Mouse (Mus musculus): ENCODE measurements around the gene Trpt1.

The Trpt1 gene

DNA sequence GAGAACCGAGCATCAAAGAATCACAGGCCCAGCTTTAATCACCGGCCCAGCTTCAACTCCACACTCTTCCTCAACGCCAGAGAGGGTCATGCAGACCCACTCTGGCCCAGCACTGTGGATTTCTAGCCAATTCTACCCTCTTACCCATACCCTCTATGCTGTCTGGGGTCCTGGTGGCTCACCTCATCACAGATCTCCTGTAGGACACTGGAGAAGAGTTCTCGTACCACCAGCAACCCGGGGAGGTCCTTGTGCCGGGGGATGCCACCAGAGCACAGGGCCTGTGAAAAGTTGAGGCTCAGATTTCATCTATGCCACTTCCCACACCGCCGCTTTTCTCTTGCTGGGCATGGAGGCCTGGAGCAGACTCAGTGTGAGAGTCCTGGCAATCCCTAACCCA is 1.4 kb upstream of the Trpt1 start:
- DNase-seq = no peak

DNA sequence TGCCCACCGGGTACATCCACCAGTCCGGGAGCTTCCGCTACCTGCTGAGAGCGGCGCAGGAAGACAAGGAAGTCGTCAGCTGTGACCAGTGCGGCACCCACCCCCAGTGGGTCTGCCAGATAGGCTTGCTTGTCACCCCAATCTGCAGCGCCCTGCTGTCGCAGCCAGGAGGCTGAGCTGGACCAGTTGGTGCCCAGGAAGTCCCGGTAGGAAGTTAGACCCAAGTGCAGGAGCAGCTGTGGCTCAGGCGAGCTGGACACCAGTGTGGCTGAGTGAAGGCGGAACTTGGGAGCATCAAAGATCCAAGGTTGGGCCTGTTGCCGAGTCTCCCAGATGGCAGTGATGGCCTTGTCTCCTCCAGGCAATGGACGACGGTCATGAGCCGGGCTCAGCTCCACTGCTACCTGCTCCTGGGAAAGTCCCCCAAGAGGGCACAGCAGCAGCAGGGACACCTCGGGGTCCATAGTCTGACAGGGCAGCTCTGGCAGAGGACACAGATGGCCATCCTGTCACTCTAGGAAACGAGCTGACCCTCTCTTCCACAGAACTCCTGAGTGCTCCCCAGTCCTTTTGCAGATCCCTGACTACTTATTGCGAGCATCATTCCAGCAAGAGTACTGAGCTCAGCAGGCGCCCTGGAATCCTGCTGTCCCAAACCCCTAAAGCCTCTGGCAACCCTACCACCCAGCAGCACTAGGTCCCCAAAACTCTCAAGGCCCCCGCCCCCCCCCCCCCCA is 508 bp upstream of the Trpt1 start:
- peak; percentile 59 to 60 for DNase-seq

DNA sequence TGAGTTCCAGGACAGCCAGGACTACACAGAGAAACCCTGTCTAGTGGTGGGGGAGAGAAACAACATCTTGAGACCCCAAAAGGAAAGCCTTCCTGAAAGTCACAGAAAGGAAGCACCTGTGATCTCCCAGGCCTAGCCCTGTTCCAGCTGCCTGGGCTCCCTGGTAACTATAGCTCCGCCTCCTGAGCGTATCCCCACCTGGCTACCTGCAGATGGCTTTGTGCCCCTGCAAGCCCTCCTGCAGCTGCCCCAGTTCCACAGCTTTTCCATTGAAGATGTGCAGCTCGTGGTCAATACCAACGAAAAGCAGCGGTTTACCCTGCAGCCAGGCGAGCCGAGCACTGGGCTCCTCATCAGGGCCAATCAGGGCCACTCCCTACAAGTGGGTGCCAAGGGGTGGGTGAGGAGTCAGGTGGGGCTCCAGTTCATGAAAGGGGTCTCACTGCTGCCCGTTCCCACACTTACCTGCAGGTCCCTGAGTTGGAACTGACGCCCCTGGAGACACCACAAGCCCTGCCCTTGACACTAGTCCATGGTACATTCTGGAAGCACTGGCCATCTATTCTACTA is 1.9 kb downstream of the Trpt1 start:
- no peak for DNase-seq

DNA sequence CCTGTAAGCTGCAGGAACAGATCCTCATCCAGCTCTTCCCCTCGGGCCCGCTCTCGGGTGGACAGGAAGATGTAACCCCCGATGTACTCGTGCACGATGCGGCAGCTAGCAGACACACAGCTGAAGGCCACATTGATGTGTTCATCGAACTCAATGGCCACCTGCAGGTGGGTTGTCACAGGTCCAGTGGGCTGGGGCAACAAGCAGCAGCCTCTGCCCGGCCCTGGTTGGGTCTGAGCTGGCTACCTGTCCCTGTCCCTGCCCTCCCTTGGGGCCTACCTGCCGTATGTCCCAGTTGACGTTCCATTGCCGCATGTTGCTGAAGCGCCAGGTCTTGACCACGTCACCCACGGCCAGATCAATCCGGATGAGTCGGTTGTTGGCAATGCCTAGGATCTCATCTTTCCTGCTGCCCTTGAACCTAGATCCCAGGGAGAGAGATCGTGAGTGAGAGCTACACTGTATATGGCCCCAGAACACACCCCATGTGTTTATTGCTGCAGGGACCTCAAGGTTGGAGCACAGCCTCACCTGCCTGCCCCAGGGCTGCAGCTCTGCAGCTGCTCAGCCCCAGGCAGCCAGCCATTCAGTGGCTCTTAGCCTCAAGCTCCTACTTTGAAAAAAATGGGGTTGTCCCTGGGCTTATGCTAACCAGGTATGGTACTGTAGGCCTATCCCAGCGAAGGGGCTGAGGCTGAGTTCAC is 3.6 kb downstream of the Trpt1 start:
- no peak for DNase-seq

DNA sequence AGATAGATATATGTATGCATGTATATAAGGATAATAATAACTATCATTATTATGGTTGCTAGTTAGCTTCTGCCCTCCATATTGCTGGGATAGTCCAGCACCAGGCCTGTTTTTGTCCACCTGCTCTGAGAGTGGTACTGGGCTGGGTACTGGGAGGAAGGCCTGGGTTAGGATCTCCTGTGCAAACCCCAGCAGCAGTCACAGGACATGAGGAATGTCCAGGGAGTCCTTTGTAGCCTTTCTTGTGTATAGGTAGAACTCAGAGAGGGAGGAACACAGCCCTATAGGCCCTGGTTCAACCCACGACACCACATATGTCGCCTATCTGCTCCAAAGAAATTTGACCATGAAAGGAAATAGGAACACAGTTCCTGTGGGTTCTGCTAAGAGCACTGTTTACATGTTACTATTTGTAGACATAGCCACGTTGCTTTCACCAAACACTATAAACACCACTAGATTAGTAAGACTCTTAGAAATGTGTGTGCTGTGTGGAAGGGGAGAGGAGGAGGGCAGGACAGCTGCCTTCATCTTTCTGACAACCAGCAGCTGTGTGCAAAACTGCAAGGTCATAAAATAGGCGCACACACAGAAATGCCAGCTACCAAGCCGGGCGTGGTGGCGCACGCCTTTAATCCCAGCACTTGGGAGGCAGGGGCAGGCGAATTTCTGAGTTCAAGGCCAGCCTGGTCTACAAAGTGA is 11.1 kb downstream of the Trpt1 start:
- no peak for DNase-seq

DNA sequence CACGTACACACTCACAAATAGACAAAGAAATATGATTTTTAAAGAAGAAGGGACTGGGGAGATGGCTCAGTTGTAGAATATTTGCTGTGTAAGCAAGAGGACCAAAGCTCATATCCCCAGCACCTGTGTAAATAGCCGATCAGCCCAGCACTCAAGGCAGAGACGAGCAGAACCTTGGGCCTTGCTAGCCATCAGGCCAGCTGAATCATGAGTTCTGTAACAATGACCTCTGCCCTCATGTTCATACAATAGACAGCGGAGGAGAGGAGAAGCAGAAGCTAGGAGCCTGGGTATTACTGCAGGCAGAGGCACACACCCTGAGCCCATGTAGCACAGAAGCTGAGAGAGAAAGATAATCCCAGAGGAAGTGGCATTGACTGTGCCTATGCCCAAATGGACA is 16.5 kb downstream of the Trpt1 start:
- DNase-seq = no peak

DNA sequence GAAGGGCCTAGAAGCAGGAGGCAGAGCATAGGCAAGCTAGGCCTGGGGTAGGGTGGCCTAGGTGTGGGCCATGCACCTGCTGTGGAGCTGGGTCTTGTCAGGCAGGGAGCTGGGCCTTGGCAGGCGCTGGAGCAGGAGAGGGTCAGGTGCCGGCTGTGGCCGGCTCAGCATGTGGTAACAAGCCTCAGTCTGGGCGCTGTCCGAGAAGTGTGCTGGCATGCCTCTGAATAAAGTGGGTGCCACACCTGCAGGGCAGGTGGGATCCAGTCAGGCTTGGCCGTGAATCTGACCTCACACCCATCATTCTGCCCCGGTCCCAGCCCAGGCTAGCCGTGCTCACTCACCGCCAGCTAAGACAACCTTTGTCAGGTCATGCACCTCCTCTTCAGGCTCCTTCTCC is 18.1 kb downstream of the Trpt1 start:
- DNase-seq = no peak

DNA sequence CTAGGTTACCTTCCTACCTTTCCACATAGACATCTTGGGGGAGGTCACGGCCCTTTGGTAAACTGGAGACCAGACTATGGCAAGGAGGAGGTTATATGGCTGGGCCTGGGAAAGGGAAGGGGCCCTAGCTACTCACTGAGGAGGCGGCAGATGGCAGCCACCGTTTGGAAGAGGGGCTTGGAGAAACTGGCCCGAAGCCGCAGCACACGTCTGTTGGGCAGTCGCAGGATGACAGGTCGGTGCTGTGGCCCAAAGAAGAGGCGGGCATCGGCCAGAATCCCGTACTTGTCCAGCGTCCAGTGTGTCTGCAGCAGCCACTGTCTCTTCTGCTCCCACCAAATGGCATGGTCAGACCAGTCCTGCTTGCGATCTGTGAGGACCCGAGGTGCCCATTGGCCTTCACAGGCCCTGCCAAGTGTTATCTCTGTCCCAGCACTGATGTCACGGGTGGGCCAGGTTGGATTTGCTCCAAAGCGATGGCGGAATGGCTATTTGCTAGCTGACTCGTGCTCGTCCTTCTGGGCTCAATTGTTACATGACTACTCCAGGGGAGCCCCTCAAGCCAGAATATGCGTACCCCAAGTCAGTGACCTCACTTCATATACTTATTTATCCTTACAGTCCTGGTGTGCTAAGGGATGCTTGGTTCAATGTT is 18.7 kb downstream of the Trpt1 start:
- no peak for DNase-seq

DNA sequence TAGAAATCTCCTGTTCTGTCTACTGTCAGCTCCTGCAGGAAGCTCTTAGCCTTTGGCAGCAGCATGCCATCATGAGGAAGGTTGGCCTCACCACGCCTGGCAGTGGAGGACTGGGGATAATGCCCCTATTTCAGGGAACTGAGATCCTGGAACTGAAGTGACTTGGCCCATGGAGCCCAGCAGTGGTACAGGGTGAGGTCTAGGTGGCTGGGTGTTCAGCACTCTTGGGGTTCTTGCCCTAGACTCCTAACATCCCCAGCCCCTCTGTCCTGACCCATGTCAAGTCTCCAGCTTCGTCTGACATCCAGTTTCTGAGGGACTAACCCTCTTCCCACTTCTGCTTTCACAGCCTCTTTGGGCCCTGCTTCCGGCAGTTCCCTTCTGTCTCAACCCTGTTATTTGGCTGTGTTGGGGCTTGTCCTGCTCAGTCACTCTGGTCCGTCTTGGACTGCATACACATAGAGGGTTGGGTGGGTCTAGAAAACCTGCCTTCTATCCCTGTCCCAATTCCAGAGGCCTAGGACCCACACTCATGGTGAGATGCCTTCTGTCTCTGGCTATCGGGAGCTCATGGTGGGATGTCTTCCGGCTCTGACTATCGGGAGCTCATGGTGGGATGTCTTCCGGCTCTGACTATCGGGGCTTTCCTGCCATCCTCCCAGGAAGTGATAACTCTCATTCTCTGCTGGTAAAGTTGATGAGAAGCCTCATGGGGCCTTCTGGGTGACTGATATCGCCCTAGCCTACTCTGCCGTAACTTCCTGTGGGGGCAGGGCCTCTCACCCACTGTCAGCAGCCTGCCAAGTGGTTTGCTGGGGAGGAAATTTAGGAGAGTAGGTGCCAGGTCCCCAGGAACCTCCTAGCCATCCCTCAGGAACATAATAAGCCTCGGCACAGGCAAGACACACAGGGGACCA is 21.9 kb downstream of the Trpt1 start:
- DNase-seq = no peak

DNA sequence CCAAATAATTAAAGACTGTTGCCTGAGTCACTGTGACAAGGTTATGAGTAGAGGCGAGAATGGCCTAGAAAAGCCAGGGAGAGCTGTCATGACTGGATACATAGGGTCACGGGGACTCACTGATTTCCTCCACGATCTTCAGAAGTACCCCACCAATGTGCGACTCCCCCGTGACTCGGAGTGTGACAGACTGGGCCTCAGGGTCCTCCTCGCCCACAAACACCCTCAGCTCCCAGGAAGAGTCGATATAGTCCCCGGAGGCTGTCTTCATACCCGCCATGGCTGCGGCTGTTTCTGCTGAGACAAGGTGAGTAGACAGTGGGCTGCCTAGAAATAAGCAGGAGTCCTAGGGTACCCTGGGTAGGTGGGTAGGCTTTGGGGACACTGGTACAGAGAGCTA is 22.6 kb downstream of the Trpt1 start:
- no peak for DNase-seq

DNA sequence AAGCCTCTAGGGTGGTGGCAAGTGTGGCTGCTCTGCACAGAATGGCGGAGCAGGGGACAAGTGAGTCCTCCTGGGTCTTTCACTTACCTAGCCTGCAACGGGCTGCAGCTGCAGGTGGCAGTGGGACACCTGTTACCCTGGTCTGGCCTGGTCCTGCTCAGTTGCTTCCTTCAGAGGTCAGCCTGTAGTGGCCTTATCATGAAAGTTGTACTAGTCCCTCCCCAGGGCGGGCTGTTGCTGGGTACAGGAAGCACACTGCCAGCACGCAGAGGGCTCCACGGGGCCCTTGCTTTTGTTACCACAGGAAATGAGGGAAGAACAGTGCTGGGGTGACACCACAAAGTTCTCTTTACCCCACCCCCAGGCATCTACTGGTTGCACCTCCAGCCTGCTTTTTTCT is 23.3 kb downstream of the Trpt1 start, which contains the start of gene Fermt3:
Gene Fermt3 (minus strand): TSS at position 279 of the 400 bp plus-strand sequence.
- no peak for DNase-seq

DNA sequence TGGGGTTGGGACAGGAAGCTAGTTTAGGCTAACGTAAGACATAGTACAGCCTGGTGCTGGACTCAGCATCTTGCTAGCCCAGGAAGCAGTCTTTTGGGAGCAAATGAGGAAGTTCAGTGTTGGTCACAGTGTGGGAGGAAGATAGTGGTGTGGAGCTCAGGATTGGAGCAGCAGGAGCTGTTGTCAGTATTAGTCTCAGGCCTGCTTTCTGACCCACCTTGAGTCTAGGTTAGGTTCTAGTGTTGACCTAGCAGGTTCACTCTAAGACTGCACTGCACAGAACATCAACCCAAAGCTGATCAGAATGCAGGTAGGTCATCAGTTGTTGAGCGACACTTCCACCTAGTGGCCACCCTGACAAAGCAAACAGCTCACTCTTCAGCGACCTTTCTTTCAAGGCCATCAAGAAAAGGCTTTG is 24.3 kb downstream of the Trpt1 start:
- peak; percentile 67 to 69 for DNase-seq

DNA sequence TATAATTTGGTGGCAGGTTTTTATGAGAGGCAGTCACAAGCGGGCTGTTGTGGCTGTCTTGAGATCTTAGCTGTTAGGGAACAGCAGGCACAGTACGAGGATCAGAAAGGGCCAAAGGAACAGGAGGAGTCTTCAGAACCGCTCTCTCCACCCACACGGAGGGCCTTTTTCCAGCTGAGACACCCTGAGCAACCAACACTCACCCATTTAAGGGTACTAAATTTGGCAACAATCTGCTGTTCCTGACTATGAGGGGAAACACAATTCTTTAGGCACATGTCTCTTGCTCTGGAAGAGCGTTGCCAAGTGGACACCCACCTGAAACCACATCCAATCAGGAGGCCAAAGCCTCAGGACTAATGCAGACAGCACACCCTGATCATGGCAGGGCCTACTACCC is 33.6 kb downstream of the Trpt1 start:
- DNase-seq = no peak

DNA sequence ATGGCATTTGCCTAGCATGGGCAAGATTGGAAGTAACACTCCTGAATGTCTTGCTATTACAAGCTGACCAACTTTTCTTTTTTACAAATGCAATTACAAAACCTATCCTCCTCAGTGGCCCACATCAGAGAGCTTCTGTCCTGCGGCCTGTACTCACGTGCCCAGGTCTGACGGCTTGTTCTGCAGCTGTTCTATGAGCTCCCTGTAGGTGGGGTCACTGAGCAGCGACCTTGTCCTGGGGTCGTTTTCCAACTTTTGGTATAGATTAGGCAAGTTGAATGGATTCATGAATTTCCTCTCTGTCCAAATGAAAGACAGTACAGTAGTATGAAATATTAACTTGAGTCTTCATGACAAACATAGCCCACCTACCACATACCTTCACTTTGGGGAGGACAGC is 38.1 kb downstream of the Trpt1 start:
- no peak for DNase-seq

DNA sequence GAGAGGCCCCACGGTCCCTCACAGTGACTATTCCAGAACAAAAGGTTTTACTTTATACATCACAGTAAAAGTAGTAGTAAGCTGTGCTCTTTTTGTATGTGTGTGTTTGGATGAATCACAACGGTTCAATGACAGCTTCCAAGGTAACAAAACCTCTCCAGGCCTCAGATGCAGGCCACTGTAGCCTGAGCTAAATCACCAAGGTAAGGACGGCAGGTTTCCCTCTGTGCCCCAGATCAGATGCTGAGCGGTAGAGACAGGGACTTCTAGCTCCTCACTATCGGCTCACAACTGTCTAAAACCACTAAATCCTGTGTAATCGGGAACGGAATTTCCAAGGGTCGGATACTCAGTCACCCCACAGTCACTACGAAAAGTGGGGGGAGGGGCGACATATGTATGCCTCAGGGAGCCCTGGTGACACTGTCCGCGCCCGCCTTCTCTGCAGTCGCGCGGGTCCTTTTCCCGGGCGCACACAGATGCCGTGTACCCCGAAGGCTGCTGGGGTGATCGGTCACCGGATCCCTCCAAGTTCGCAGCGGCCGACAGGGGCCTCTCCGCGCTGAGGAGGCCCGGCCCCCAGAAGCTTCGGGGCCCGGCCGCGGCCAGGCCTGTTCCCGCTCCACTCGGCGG is 43.3 kb downstream of the Trpt1 start:
- peak; percentile 57 to 60 for DNase-seq

DNA sequence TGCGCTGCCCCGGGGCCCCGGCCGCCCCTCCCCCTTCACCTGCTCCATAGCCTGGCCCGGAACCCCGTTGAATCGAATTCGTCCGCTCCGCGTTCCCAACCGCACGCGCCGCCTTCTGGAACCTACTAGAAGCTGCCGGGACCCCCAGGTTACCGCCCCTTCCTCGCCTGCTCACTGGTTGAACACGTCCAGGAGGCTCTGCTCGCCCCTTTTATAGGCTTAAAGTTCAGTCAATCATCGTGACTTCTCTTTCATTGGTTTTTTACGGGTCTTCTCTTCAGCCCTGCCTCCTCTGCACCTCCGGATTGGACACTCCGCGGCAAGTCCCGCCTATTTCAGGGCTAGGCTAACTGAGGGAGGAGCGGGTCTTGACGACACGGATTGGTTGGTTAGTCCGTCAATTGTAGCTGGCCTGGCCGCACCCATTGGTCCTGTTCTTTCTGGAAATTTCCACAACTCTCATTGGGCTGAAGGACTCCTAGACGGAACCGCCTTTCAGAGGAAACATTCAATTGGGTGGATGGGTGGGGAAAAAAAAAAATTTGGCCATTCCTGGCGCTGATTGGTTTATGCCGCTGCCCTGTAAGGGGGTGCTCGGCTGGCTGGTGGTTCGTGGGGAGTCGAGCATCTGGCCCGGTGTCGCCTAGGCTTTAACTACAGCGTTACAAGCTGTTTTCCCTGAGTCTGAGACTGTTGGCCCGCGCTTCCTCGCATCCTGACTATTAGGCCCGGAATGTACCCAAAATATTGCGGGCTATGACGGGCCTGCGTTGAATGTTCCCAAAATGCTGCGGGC is 44.1 kb downstream of the Trpt1 start, which contains the start of gene Stip1:
Gene Stip1 (minus strand): TSS at position 127 of the 796 bp plus-strand sequence.
- DNase-seq = peak; percentile 98 to 99

DNA sequence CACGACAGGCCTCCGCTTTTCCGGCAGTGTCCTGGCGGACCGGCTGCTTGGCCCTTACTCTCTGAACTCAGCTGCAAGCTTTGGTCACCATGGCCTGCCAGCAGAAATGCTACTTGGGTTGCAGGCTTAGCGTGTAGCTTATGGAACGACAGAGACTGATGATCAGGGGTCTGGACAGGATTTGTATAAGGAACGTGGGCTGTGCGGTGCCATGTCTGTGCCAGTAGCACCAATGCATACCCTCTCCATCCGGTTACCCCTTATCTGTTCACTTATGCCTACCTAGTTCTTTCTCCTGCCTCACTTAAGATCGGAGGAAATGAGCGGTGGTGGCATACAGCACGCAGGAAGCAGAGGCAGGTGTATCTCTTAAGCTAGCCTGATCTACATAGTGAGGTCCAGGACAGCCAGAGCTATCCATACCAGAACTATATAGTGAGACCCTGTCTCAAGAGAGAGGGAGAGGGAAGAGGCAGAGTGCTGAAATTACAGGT is 44.8 kb downstream of the Trpt1 start:
- DNase-seq = no peak

DNA sequence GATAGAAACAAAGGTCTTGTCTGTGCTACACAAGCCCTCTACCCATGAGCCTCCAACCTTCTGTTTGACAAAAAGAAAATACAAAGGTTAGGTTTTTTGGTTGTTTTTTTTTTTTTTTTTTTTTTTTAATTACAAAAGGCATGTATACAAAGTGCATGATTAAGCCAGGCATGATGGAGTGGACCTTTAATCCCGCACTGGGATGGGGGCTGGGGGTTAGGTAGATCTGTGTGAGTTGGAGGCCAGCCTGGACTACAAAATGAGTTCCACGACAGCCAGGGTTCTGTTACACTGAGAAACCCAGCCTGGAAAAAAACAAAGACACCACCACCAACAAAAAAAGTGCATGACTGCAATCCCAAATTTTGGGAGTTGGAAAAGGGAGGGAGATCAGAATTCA is 45.2 kb downstream of the Trpt1 start:
- DNase-seq = no peak

DNA sequence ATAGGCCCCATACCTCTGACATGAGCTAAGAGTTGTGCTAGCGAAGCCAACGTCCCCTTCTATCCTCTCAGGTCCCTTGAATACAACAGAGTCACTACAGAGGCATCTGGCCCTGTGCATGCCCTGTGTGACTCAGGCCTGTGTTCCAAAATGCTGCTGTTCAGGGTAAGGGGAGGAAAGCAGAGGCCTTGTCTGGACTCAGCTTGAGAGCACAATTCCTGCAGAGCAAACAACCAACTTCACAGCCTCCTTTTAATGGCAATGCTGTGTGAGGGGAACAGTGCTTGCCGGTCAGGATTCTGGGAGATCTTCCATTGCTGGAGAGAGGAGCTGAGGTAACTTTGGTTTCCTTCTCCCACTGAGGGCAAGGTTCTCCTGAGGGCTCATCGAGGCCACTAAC is 48.3 kb downstream of the Trpt1 start:
- DNase-seq = no peak

DNA sequence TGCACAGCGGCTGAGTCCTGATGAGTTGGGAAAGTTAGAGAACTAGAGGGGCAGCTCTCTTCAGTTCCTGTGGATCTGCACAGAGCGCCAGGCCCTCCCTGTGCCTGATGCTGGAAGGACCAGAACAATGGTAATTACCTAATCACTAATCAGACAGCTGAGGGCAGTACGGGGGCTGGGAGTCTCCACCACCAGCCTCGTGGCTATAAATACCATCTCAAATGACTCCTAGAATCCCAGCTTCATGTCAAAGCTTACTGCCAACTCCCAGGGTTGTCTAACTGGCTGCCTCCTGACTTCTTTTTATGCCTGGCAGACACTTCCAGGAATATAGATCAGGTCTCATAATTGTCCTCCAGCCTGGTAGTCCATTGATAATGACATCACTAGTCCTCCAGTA is 48.8 kb downstream of the Trpt1 start:
- DNase-seq = no peak
